Mouse (Mus musculus): ENCODE results near the gene Cerkl.

Cerkl gene

GRCm38 (mm10) chr2:79328079-79328478 is 128.5 kb downstream of the Cerkl start:
- in situ Hi-C loops (cut with MboI, MseI), result no loop called here

GRCm38 (mm10) chr2:79316182-79316880 is 140.3 kb downstream of the Cerkl start:
- in situ Hi-C loops (cut with MboI, MseI), result no loop called here

- in situ Hi-C loops (cut with MboI, MseI), result no loop called here
Measured at GRCm38 (mm10) chr2:79315108-79315507, 141.5 kb downstream of the Cerkl start.

- in situ Hi-C loops (cut with MboI, MseI), result no loop called here
Measured at GRCm38 (mm10) chr2:79312499-79312898, 144.1 kb downstream of the Cerkl start.

- in situ Hi-C loops (cut with MboI, MseI), result no loop called here
Measured at GRCm38 (mm10) chr2:79309454-79310118, 147.0 kb downstream of the Cerkl start.

- in situ Hi-C loops (cut with MboI, MseI), result no loop called here
Measured at GRCm38 (mm10) chr2:79307549-79307948, 149.0 kb downstream of the Cerkl start.

GRCm38 (mm10) chr2:79302398-79302797 is 154.2 kb downstream of the Cerkl start:
- in situ Hi-C loops (cut with MboI, MseI), result no loop called here

- in situ Hi-C loops (cut with MboI, MseI), result no loop called here
Measured at GRCm38 (mm10) chr2:79292431-79292830, 164.2 kb downstream of the Cerkl start.

- in situ Hi-C loops (cut with MboI, MseI), result no loop called here
Measured at GRCm38 (mm10) chr2:79291922-79292321, 164.7 kb downstream of the Cerkl start.

GRCm38 (mm10) chr2:79290149-79290548 is 166.4 kb downstream of the Cerkl start:
- in situ Hi-C loops (cut with MboI, MseI), result no loop called here

- in situ Hi-C loops (cut with MboI, MseI), result no loop called here
Measured at GRCm38 (mm10) chr2:79284206-79284605, 172.4 kb downstream of the Cerkl start.

Measured in T-helper 2 cell (primary cell).